Mouse (Mus musculus) lung, embryonic 14.5 days (tissue): ENCODE results near the gene Dcaf7. TPM values are rescaled to one million over a fixed set of nuclear protein-coding genes. Genes with fewer than 3 reads are reported as not detected.

Experiments used
- ATAC-seq: fragments of 200-750 bp; cut with Nextera tagmentation; 2 replicates; pipeline ENCODE4 v1.8.0; 2017; ENCODE audit warnings: mild to moderate bottlenecking, moderate TSS enrichment, moderate library complexity; ENCODE audit not compliant: insufficient read depth
- DNase-seq: peaks from one replicate; pipeline ENCODE4 v3.0.0-alpha.2; 2015
- H3K27ac ChIP-seq: fragments of 300-500 bp; sonication (generic); 2 replicates; pipeline ENCODE4 v1.5.1; 2014; ENCODE audit warnings: low read depth, mild to moderate bottlenecking, moderate library complexity
- H3K27me3 ChIP-seq: fragments of 300-500 bp; sonication (generic); 2 replicates; pipeline ENCODE4 v1.6.1; 2014; ENCODE audit warnings: low read length, control low read depth; ENCODE audit not compliant: insufficient read depth
- H3K36me3 ChIP-seq: fragments of 300-500 bp; sonication (generic); 2 replicates; pipeline ENCODE4 v1.6.1; 2014; ENCODE audit warnings: control low read depth; ENCODE audit not compliant: insufficient read depth
- H3K4me1 ChIP-seq: fragments of 300-500 bp; sonication (generic); 2 replicates; pipeline ENCODE4 v1.6.1; 2014; ENCODE audit warnings: antibody characterized with exemption, control low read depth; ENCODE audit not compliant: insufficient read depth
- H3K4me2 ChIP-seq: fragments of 300-500 bp; sonication (generic); 2 replicates; pipeline ENCODE4 v1.6.1; 2014; ENCODE audit warnings: mild to moderate bottlenecking
- H3K4me3 ChIP-seq: fragments of 300-500 bp; sonication (generic); 2 replicates; pipeline ENCODE4 v1.5.1; 2014; ENCODE audit warnings: low read depth, low read length
- H3K9ac ChIP-seq: fragments of 300-500 bp; sonication (generic); 2 replicates; pipeline ENCODE4 v1.6.1; 2014
- H3K9me3 ChIP-seq: fragments of 300-500 bp; sonication (generic); 2 replicates; pipeline ENCODE4 v1.6.1; 2016; ENCODE audit warnings: low read depth, low read length, control low read depth
- CTCF ChIP-seq: IDR thresholded peaks from 2 replicates; pipeline ENCODE4 v1.5.1; 2016; ENCODE audit warnings: antibody characterized with exemption, low read depth
- WGBS: fragments of 180-500 bp; shearing (Covaris S2); extraction: QIAGEN DNeasy Blood & Tissue Kit; methylation state at CpG from one replicate; pipeline ENCODE4 v1.1.7; 2014; 5-methylcytosine and 5-hydroxymethylcytosine counted together
- polyA plus RNA-seq: library from polyadenylated mRNA; unstranded; fragments of >200 nt; fragmentation: Nextera tagmentation; extraction: Ambion mirVana; gene quantifications from 2 replicates; pipeline ENCODE4 v1.2.1, GENCODE M21; 2014

Gene Dcaf7
- polyA plus RNA-seq, 1 experiment from 2014 or later = 83.8 TPM

- no peak overlapping the region for H3K4me3 ChIP-seq
- 79% methylated on average over 3 of the region's 3 CpGs for WGBS
- H3K4me2 ChIP-seq = no peak overlapping the region
- no peaks in the 10 kb centered on the region for H3K9me3 ChIP-seq
- no peaks in the 10 kb centered on the region for H3K27me3 ChIP-seq
- ATAC-seq (no peak), DNase-seq (no peak)
- no peak overlapping the region for H3K27ac ChIP-seq
- H3K9ac ChIP-seq = no peak overlapping the region
- peaks cover 31% of the 10 kb centered on the region for H3K36me3 ChIP-seq
- no peaks in the 10 kb centered on the region for H3K4me1 ChIP-seq
- TF ChIP-seq CTCF = no peak
These were observed 37.1 kb downstream of the Dcaf7 start for GRCm38 (mm10) chr11:106073774-106074173.

- WGBS = under 1% methylated on average over 4 of the region's 4 CpGs
- Histone ChIP-seq H3K9ac (no peak overlapping the region), H3K4me3 (no peak overlapping the region), H3K4me1 (no peaks in the 10 kb centered on the region), H3K27ac (no peak overlapping the region), H3K36me3 (peaks cover 24% of the 10 kb centered on the region), H3K9me3 (no peaks in the 10 kb centered on the region), H3K4me2 (no peak overlapping the region), H3K27me3 (no peaks in the 10 kb centered on the region)
- TF ChIP-seq CTCF = peak; percentile 83
- no peak for ATAC-seq
- DNase-seq = peak; percentile 88
These were observed 39.6 kb downstream of the Dcaf7 start for GRCm38 (mm10) chr11:106076321-106076720.

- Histone ChIP-seq H3K4me3 (peak within 1 kb of the TSS; percentile 94), H3K9me3 (no peaks in the 10 kb centered on the region), H3K27ac (peak within 1 kb of the TSS; percentile 99), H3K4me1 (peaks cover 3% of the 10 kb centered on the region; the same call in 1 of the 2 replicates), H3K27me3 (no peaks in the 10 kb centered on the region), H3K9ac (peak within 1 kb of the TSS; percentile 86), H3K4me2 (peak within 1 kb of the TSS; percentile 76), H3K36me3 (no peaks in the 10 kb centered on the region)
- peak; percentile 99 for ATAC-seq
- WGBS = under 1% methylated on average over 69 of the region's 69 CpGs
- TF ChIP-seq CTCF = peak; percentile 50
- peak; percentile 99 for DNase-seq
These were observed 47.3 kb downstream of the Dcaf7 start, which contains the start of gene Map3k3 for GRCm38 (mm10) chr11:106083708-106084701. Gene Map3k3, plus strand, starts transcription at chr11:106084613.

- H3K27ac ChIP-seq = peak overlapping the region; percentile 99
- TF ChIP-seq CTCF = no peak
- H3K4me2 ChIP-seq = peak overlapping the region; percentile 76
- WGBS = under 1% methylated on average over 59 of the region's 61 CpGs
- ATAC-seq = peak; percentile 72
- peak overlapping the region; percentile 86 for H3K9ac ChIP-seq
- H3K36me3 ChIP-seq = no peaks in the 10 kb centered on the region
- no peaks in the 10 kb centered on the region for H3K9me3 ChIP-seq
- DNase-seq = peak; percentile 85
- no peaks in the 10 kb centered on the region for H3K27me3 ChIP-seq
- H3K4me3 ChIP-seq = peak overlapping the region; percentile 94
- peaks cover 3% of the 10 kb centered on the region; the same call in 1 of the 2 replicates for H3K4me1 ChIP-seq
These were observed 48.4 kb downstream of the Dcaf7 start for GRCm38 (mm10) chr11:106084911-106085561.

- H3K27me3 ChIP-seq = no peaks in the 10 kb centered on the region
- H3K9me3 ChIP-seq = no peaks in the 10 kb centered on the region
- no peak overlapping the region for H3K4me3 ChIP-seq
- H3K4me2 ChIP-seq = no peak overlapping the region
- H3K36me3 ChIP-seq = peaks cover 12% of the 10 kb centered on the region; the same call in 1 of the 2 replicates
- 0 out of 2 replicates have a peak overlapping the region, but pooled peaks have one; percentile 16 for H3K27ac ChIP-seq
- no peaks in the 10 kb centered on the region for H3K4me1 ChIP-seq
- H3K9ac ChIP-seq = no peak overlapping the region
- ATAC-seq (no peak), DNase-seq (peak; percentile 53)
- TF ChIP-seq CTCF = no peak
- WGBS = 80% methylated on average over 1 of the region's 1 CpGs
These were observed 61.6 kb downstream of the Dcaf7 start for GRCm38 (mm10) chr11:106098223-106098622.

- Histone ChIP-seq H3K4me1 (no peaks in the 10 kb centered on the region), H3K27me3 (no peaks in the 10 kb centered on the region), H3K27ac (no peak overlapping the region), H3K9me3 (no peaks in the 10 kb centered on the region), H3K36me3 (peaks cover 17% of the 10 kb centered on the region; the same call in 1 of the 2 replicates), H3K4me2 (no peak overlapping the region), H3K4me3 (no peak overlapping the region), H3K9ac (no peak overlapping the region)
- DNase-seq = no peak
- no peak for ATAC-seq
- 84% methylated on average over 3 of the region's 3 CpGs for WGBS
- TF ChIP-seq CTCF = no peak
These were observed 66.2 kb downstream of the Dcaf7 start for GRCm38 (mm10) chr11:106102866-106103265.

- Histone ChIP-seq H3K9me3 (no peaks in the 10 kb centered on the region), H3K4me3 (no peak overlapping the region), H3K9ac (no peak overlapping the region), H3K4me2 (no peak overlapping the region), H3K27me3 (no peaks in the 10 kb centered on the region), H3K36me3 (peaks cover 17% of the 10 kb centered on the region; the same call in 1 of the 2 replicates), H3K4me1 (no peaks in the 10 kb centered on the region), H3K27ac (no peak overlapping the region)
- TF ChIP-seq CTCF = no peak
- WGBS = 81% methylated on average over 8 of the region's 8 CpGs
- ATAC-seq = no peak
- DNase-seq = no peak
These were observed 69.4 kb downstream of the Dcaf7 start for GRCm38 (mm10) chr11:106106047-106106587.

Other genes starting within 250 kb of the Dcaf7 start
- gene Cyb561, start 83.5 kb upstream of the Dcaf7 start, polyA plus RNA-seq = 26.5 and 28.3 TPM in 2 replicates
- 4.8 and 5.4 TPM in 2 replicates for gene Ace, start 68.9 kb upstream of the Dcaf7 start, polyA plus RNA-seq
- not detected in 2 replicates for gene Ace3, start 42.2 kb upstream of the Dcaf7 start, polyA plus RNA-seq
- 0.31 and 0.39 TPM in 2 replicates for gene Kcnh6, start 28.7 kb upstream of the Dcaf7 start, polyA plus RNA-seq
- 9.5 TPM in 2 replicates for gene Taco1, start 29.2 kb downstream of the Dcaf7 start, polyA plus RNA-seq
- 29.1 and 33.4 TPM in 2 replicates for gene Map3k3, start 47.7 kb downstream of the Dcaf7 start, polyA plus RNA-seq
- gene Gm10840, start 124.0 kb downstream of the Dcaf7 start, polyA plus RNA-seq = not detected in 2 replicates
- 211 and 229 TPM in 2 replicates for gene Limd2, start 124.0 kb downstream of the Dcaf7 start, polyA plus RNA-seq
- 31.7 and 32.6 TPM in 2 replicates for gene Strada, start 165.3 kb downstream of the Dcaf7 start, polyA plus RNA-seq
- 66.5 and 69.6 TPM in 2 replicates for gene Ccdc47, start 179.5 kb downstream of the Dcaf7 start, polyA plus RNA-seq
- gene Ddx42, start 180.1 kb downstream of the Dcaf7 start, polyA plus RNA-seq = 75.5 and 82.1 TPM in 2 replicates
- 60.7 and 66.9 TPM in 2 replicates for gene Ftsj3, start 219.2 kb downstream of the Dcaf7 start, polyA plus RNA-seq
- 275 and 288 TPM in 2 replicates for gene Psmc5, start 219.3 kb downstream of the Dcaf7 start, polyA plus RNA-seq
- 81.2 and 91.0 TPM in 2 replicates for gene Smarcd2, start 236.1 kb downstream of the Dcaf7 start, polyA plus RNA-seq
- gene Tcam1, start 239.8 kb downstream of the Dcaf7 start, polyA plus RNA-seq = 0.18 and 0.39 TPM in 2 replicates